Mouse (Mus musculus): Measurements from ENCODE around the gene Gm17428.
"Not testable (repeated sequence)": the region's sequence is repeated elsewhere in the genome, so short reads cannot be mapped to it uniquely, and the experiment has no call there.

Gene Gm17428

GRCm38 (mm10) chr14:54951587-54951986 is 25.1 kb upstream of the Gm17428 start:
- DNase-seq (ENCODE audit: low spot score in 2 of 2) = no peak

- DNase-seq (ENCODE audit: low spot score in 2 of 2) = no peak
These were observed 23.0 kb upstream of the Gm17428 start for GRCm38 (mm10) chr14:54953664-54954206.

DNA sequence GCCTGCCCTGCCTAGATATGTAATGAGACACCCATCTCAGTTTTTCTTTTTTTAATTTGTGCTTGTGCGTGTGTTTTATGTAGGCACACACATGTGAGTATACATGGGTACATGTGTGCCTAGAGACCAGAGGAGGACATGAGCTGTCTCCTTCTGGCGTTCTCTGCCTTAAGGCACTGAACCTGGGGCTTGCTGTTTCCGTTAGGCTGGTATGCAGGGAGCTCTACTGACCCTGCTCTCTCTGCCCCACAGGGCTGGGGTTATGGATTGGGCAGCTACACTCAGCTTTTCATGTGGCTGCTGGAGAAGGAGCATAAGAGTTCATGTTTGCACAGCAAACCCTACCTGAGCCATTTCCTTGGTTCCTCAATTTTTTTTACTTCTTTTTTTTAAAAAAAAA is 22.3 kb upstream of the Gm17428 start:
- no peak for DNase-seq (ENCODE audit: low spot score in 2 of 2)

DNA sequence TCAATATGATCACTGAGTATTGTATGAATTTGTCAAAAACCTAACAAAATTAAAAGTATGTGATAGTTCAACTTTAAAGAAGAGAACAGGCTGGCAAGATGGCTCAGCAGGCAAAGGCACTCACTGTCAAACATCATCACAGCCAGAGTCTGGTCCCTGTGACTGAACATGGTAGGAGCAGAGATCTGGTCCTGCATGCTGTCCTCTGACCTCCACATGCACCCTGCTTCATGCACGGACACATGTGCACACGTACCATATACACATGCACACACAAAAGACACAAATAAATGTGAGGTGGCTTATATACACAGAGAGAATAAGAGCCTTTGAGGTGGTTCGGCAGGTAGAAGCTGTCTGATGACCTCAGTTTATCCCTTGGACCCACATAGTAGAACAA is 21.3 kb upstream of the Gm17428 start:
- DNase-seq (ENCODE audit: low spot score in 2 of 2) = no peak

DNA sequence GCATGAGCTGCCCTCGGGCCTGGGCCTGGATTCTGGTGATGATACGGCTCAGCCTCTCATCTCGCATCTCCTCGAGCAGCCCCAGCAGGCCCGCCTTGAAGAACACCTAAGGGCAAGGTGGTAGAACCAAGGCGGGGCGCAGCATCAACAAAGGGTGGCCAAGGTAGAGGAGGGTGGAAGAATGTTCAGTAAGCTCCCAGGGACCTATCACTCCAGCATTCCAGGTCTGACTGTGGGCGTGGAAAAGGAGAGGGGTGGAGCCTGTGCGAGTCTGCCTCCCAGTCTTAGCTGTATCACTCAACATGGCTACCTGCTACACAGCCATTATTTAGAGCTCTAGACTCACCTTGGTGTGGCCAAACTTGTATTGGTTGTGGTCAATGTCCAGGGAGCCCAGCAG is 20.2 kb upstream of the Gm17428 start:
- no peak for DNase-seq (ENCODE audit: low spot score in 2 of 2)

DNA sequence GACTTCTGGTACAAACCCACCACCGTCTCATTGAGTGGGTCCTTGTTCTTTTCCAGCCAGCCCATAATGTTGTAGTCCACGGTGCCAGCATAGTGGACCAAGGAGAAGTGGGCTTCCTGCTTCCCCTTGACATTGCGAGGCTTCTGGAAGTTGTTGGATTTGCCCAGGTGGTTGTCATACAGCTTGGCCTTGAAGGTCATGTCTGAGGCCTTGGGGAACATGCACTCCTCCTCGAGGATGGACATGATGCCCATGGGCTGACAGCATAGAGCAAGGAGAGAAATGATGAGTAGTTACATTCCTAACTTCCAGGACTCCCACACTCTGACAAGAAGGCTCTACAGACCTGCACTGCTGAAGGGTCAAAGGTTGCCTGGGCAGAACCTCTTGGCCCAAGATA is 18.2 kb upstream of the Gm17428 start:
- no peak for DNase-seq (ENCODE audit: low spot score in 2 of 2)

- no peak for DNase-seq (ENCODE audit: low spot score in 2 of 2)
These were observed 17.5 kb upstream of the Gm17428 start for GRCm38 (mm10) chr14:54959197-54959596.

DNA sequence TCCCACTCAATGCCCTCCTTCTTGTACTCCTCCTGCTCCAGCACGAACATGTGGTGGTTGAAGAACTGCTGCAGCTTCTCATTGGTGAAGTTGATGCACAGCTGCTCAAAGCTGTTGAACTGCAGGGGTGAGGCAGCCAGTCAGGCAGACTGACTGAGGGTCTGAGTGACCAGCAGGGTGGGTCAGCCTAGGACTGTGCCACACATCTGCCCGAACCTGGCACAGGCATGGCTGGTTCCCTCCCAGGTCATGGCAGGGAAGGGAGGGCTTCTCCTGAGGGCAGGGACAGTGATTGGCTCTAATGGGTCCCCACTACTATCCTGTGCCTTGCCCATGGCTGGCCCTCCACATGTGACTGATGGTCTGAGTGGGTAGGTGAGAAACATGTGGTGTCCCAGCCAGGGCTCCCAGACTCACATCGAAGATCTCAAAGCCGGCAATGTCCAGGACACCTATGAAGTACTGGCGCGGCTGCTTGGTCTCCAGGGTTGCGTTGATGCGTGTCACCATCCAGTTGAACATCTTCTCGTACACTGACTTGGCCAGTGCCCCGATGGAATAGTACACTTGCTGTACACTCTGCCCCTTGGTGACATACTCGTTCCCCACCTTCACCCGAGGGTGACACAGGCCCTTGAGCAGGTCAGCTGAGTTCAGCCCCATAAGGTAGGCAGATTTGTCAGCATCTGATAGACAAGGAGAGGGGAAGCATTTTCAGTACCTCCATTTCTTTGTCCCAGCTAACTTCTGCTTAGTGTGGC is 16.7 kb upstream of the Gm17428 start:
- not testable (repeated sequence) for DNase-seq (ENCODE audit: low spot score in 2 of 2)

DNA sequence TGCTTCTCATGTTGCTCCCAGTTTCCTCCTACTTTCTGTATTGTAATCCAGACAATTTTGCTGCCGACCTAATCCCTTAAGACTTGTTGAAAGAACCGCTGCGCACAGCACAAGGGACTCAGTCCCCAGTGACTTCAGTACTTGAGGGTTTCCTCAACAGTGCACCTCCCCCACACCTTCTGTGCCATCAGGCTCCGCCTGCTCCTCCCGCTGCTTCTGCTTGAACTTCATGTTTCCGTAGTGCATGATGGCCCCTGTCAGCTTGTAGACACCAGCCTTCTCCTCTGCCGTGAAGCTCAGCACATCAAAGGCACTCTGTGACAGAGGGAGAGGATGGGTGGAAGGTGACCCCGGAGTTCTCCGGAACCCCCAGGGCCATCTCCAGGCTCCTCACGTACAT is 16.0 kb upstream of the Gm17428 start:
- peak; percentile 22 to 34 for DNase-seq (ENCODE audit: low spot score in 2 of 2)

GRCm38 (mm10) chr14:54961487-54961886 is 15.2 kb upstream of the Gm17428 start:
- DNase-seq (ENCODE audit: low spot score in 2 of 2) = no peak

GRCm38 (mm10) chr14:54962714-54963113 is 14.0 kb upstream of the Gm17428 start:
- DNase-seq (ENCODE audit: low spot score in 2 of 2) = no peak

- DNase-seq (ENCODE audit: low spot score in 2 of 2) = no peak
These were observed 13.0 kb upstream of the Gm17428 start for GRCm38 (mm10) chr14:54963727-54964126.

DNA sequence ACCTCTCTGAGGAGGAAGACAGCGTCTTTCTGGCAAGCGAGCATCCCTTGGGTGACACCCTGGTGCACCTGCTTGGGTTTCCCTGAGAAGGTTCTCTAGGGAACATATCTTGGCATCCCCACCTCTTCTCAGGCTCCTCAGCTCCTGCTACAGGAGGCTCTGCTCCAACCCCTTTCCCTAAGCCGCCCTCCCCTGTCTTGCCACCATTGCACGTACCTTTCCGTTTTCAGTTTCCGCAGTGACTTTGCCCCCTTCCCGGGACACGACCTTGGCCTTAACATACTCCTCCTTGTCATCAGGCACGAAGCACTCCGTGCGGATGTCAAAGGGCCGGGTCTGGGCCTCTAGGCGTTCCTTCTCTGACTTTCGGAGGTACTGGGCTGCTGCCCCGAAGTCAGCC is 11.7 kb upstream of the Gm17428 start:
- DNase-seq (ENCODE audit: low spot score in 2 of 2) = no peak

- DNase-seq (ENCODE audit: low spot score in 2 of 2) = no peak
These were observed 11.1 kb upstream of the Gm17428 start for GRCm38 (mm10) chr14:54965631-54966030.

GRCm38 (mm10) chr14:54966320-54966977 is 10.3 kb upstream of the Gm17428 start, which contains the start of gene Myh6:
Myh6 (minus strand) TSS chr14:54966927.
- DNase-seq (ENCODE audit: low spot score in 2 of 2) = no peak

GRCm38 (mm10) chr14:54967874-54968273 is 8.9 kb upstream of the Gm17428 start:
- no peak for DNase-seq (ENCODE audit: low spot score in 2 of 2)

- no peak for DNase-seq (ENCODE audit: low spot score in 2 of 2)
These were observed 8.4 kb upstream of the Gm17428 start for GRCm38 (mm10) chr14:54968344-54968743.

DNA sequence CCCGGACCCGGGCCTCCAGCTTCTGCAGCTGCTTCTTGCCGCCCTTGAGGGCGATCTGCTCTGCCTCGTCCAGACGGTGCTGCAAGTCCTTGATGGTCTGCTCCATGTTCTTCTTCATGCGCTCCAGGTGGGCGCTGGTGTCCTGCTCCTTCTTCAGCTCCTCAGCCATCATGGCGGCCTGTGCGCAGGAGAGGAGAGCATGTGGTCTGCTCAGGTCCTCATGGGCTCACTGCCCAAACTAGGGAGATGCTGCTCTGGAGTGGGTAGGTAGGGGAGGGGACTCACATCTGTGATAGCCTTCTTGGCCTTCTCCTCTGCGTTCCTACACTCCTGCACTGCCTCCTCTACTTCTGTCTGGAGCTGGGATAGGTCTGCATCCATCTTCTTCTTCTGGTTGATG is 3.9 kb upstream of the Gm17428 start:
- DNase-seq (ENCODE audit: low spot score in 2 of 2) = not testable (repeated sequence)

GRCm38 (mm10) chr14:54974068-54974791 is 2.5 kb upstream of the Gm17428 start:
- DNase-seq (ENCODE audit: low spot score in 2 of 2) = peak; percentile 28 to 43

GRCm38 (mm10) chr14:54978664-54979063 is 1.9 kb downstream of the Gm17428 start:
- DNase-seq (ENCODE audit: low spot score in 2 of 2) = no peak

GRCm38 (mm10) chr14:54981934-54982333 is 5.2 kb downstream of the Gm17428 start:
- DNase-seq (ENCODE audit: low spot score in 2 of 2) = no peak

DNA sequence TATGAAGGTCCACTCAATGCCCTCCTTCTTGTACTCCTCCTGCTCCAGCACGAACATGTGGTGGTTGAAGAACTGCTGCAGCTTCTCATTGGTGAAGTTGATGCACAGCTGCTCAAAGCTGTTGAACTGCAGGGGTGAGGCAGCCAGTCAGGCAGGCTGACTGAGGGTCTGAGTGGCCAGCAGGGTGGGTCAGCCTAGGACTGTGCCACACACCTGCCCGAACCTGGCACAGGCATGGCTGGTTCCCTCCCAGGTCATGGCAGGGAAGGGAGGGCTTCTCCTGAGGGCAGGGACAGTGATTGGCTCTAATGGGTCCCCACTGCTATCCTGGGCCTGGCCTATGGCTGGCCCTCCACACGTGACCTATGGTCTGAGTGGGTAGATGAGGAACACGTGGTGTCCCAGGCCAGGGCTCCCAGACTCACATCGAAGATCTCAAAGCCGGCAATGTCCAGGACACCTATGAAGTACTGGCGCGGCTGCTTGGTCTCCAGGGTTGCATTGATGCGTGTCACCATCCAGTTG is 11.7 kb downstream of the Gm17428 start:
- not testable (repeated sequence) for DNase-seq (ENCODE audit: low spot score in 2 of 2)
